Mouse (Mus musculus): ENCODE measurements around the gene Arid5b.

The Arid5b gene

GRCm38 (mm10) chr10:68164723-68165706 lies 113.5 kb downstream of the Arid5b start:
- DNase-seq (ENCODE audit: low read depth, low spot score), result no peak

GRCm38 (mm10) chr10:68164137-68164536 lies 114.4 kb downstream of the Arid5b start:
- DNase-seq (ENCODE audit: low read depth, low spot score), result no peak

GRCm38 (mm10) chr10:68159759-68160158 lies 118.8 kb downstream of the Arid5b start:
- no peak for DNase-seq (ENCODE audit: low read depth, low spot score)

GRCm38 (mm10) chr10:68158555-68158954 lies 120.0 kb downstream of the Arid5b start:
- no peak for DNase-seq (ENCODE audit: low read depth, low spot score)

- no peak for DNase-seq (ENCODE audit: low read depth, low spot score)
Measured at GRCm38 (mm10) chr10:68157511-68157910, 121.0 kb downstream of the Arid5b start.

GRCm38 (mm10) chr10:68156646-68157245 lies 121.8 kb downstream of the Arid5b start:
- DNase-seq (ENCODE audit: low read depth, low spot score), result no peak

GRCm38 (mm10) chr10:68156159-68156558 lies 122.4 kb downstream of the Arid5b start:
- no peak for DNase-seq (ENCODE audit: low read depth, low spot score)

GRCm38 (mm10) chr10:68155431-68156119 lies 123.0 kb downstream of the Arid5b start:
- DNase-seq (ENCODE audit: low read depth, low spot score), result no peak

- no peak for DNase-seq (ENCODE audit: low read depth, low spot score)
Measured at GRCm38 (mm10) chr10:68154046-68154765, 124.3 kb downstream of the Arid5b start.

- no peak for DNase-seq (ENCODE audit: low read depth, low spot score)
Measured at GRCm38 (mm10) chr10:68153344-68154045, 125.0 kb downstream of the Arid5b start.

- DNase-seq (ENCODE audit: low read depth, low spot score), result no peak
Measured at GRCm38 (mm10) chr10:68148495-68148894, 130.0 kb downstream of the Arid5b start.

- DNase-seq (ENCODE audit: low read depth, low spot score), result no peak
Measured at GRCm38 (mm10) chr10:68147730-68148129, 130.8 kb downstream of the Arid5b start.

- DNase-seq (ENCODE audit: low read depth, low spot score), result no peak
Measured at GRCm38 (mm10) chr10:68146842-68147241, 131.7 kb downstream of the Arid5b start.

GRCm38 (mm10) chr10:68145286-68145950 lies 133.1 kb downstream of the Arid5b start:
- no peak for DNase-seq (ENCODE audit: low read depth, low spot score)

- DNase-seq (ENCODE audit: low read depth, low spot score), result no peak
Measured at GRCm38 (mm10) chr10:68142501-68142900, 136.0 kb downstream of the Arid5b start.

GRCm38 (mm10) chr10:68141567-68141966 lies 137.0 kb downstream of the Arid5b start:
- DNase-seq (ENCODE audit: low read depth, low spot score), result no peak

GRCm38 (mm10) chr10:68140871-68141270 lies 137.7 kb downstream of the Arid5b start:
- DNase-seq (ENCODE audit: low read depth, low spot score), result no peak

- DNase-seq (ENCODE audit: low read depth, low spot score), result no peak
Measured at GRCm38 (mm10) chr10:68140306-68140705, 138.2 kb downstream of the Arid5b start.

- no peak for DNase-seq (ENCODE audit: low read depth, low spot score)
Measured at GRCm38 (mm10) chr10:68138123-68138522, 140.4 kb downstream of the Arid5b start.

- no peak for DNase-seq (ENCODE audit: low read depth, low spot score)
Measured at GRCm38 (mm10) chr10:68137151-68137833, 141.2 kb downstream of the Arid5b start.

Measured in retina, adult 2 months (tissue).